Mouse (Mus musculus) hindbrain, embryonic 11.5 days (tissue): ENCODE measurements around the gene Ucma. TPM values are rescaled to one million over a fixed set of nuclear protein-coding genes. Genes with fewer than 3 reads are reported as not detected.

ENCODE experiments used
- ATAC-seq: fragments of 200-750 bp; cut with Nextera tagmentation; 2 replicates; pipeline ENCODE4 v1.8.0; 2017; ENCODE audit warnings: mild to moderate bottlenecking, moderate TSS enrichment, moderate library complexity; ENCODE audit not compliant: low FRiP score
- DNase-seq: peaks from one replicate; pipeline ENCODE4 v3.0.0-alpha.2; 2015; ENCODE audit warnings: low spot score
- H3K27ac ChIP-seq: fragments of 300-500 bp; sonication (generic); 2 replicates; pipeline ENCODE4 v1.5.1; 2014; ENCODE audit warnings: mild to moderate bottlenecking, low read depth, low read length
- H3K27me3 ChIP-seq: fragments of 300-500 bp; sonication (generic); 2 replicates; pipeline ENCODE4 v1.6.1; 2014; ENCODE audit warnings: mild to moderate bottlenecking, low read length, moderate library complexity, mixed read lengths; ENCODE audit not compliant: control insufficient read depth, insufficient read depth
- H3K36me3 ChIP-seq: fragments of 300-500 bp; sonication (generic); 2 replicates; pipeline ENCODE4 v1.6.1; 2014; ENCODE audit warnings: mild to moderate bottlenecking, low read length, moderate library complexity, mixed read lengths; ENCODE audit not compliant: control insufficient read depth, insufficient read depth
- H3K4me1 ChIP-seq: fragments of 300-500 bp; sonication (generic); replicated peaks from 2 replicates; pipeline ENCODE4 v1.6.1; 2014; ENCODE audit warnings: low read length, mixed read lengths; ENCODE audit not compliant: control insufficient read depth, insufficient read depth
- H3K4me2 ChIP-seq: fragments of 300-500 bp; sonication (generic); replicated peaks from 2 replicates; pipeline ENCODE4 v1.6.1; 2014; ENCODE audit warnings: mild to moderate bottlenecking, low read depth, low read length
- H3K4me3 ChIP-seq: fragments of 300-500 bp; sonication (generic); 2 replicates; pipeline ENCODE4 v1.5.1; 2014; ENCODE audit warnings: low read depth, low read length
- H3K9ac ChIP-seq: fragments of 300-500 bp; sonication (generic); 2 replicates; pipeline ENCODE4 v1.6.1; 2014; ENCODE audit warnings: low read depth, low read length
- H3K9me3 ChIP-seq: fragments of 300-500 bp; sonication (generic); 2 replicates; pipeline ENCODE4 v1.6.1; 2016; ENCODE audit warnings: low read length; ENCODE audit not compliant: control insufficient read depth
- WGBS: fragments of 180-500 bp; shearing (Covaris S2); extraction: QIAGEN DNeasy Blood & Tissue Kit; methylation state at CpG from one replicate; pipeline ENCODE4 v1.1.7; 2014; 5-methylcytosine and 5-hydroxymethylcytosine counted together
- polyA plus RNA-seq: library from polyadenylated mRNA; unstranded; fragments of >200 nt; fragmentation: Nextera tagmentation; extraction: Ambion mirVana; gene quantifications from 2 replicates; pipeline ENCODE4 v1.2.1, GENCODE M21; 2014

Ucma gene
- polyA plus RNA-seq, 1 experiment from 2014 or later: not detected

- WGBS: 95% methylated on average over 11 of the region's 11 CpGs
- DNase-seq: no peak
- H3K4me2 ChIP-seq: no peak overlapping the region
- H3K4me3 ChIP-seq: no peak overlapping the region
- ATAC-seq: no peak
- no peaks in the 10 kb centered on the region for H3K4me1 ChIP-seq
- no peaks in the 10 kb centered on the region for H3K27me3 ChIP-seq
- H3K27ac ChIP-seq: no peak overlapping the region
- no peaks in the 10 kb centered on the region for H3K9me3 ChIP-seq
- H3K9ac ChIP-seq: no peak overlapping the region
- H3K36me3 ChIP-seq: peaks cover 3% of the 10 kb centered on the region; the same call in 1 of the 2 replicates
Measured at GRCm38 (mm10) chr2:4993584-4993983, 17.7 kb downstream of the Ucma start.

GRCm38 (mm10) chr2:4994436-4994835 is 18.5 kb downstream of the Ucma start:
- Histone ChIP-seq H3K4me1 (no peaks in the 10 kb centered on the region), H3K36me3 (peaks cover 3% of the 10 kb centered on the region; the same call in 1 of the 2 replicates), H3K27me3 (no peaks in the 10 kb centered on the region), H3K27ac (no peak overlapping the region), H3K9me3 (no peaks in the 10 kb centered on the region), H3K9ac (no peak overlapping the region), H3K4me3 (no peak overlapping the region), H3K4me2 (no peak overlapping the region)
- ATAC-seq (no peak), DNase-seq (no peak)
- 82% methylated on average over 4 of the region's 4 CpGs for WGBS

GRCm38 (mm10) chr2:4995646-4996045 is 19.7 kb downstream of the Ucma start:
- 94% methylated on average over 11 of the region's 11 CpGs for WGBS

GRCm38 (mm10) chr2:4996421-4996824 is 20.5 kb downstream of the Ucma start:
- H3K27me3 ChIP-seq: no peaks in the 10 kb centered on the region
- no peaks in the 10 kb centered on the region for H3K4me1 ChIP-seq
- H3K36me3 ChIP-seq: peaks cover 9% of the 10 kb centered on the region
- no peaks in the 10 kb centered on the region for H3K9me3 ChIP-seq
- no peak overlapping the region for H3K4me3 ChIP-seq
- no peak for DNase-seq
- H3K4me2 ChIP-seq: no peak overlapping the region
- no peak for ATAC-seq
- 95% methylated on average over 6 of the region's 6 CpGs for WGBS
- no peak overlapping the region for H3K27ac ChIP-seq
- no peak overlapping the region for H3K9ac ChIP-seq

More at GRCm38 (mm10) chr2:4995646-4996045, 19.7 kb downstream of the Ucma start:
- H3K27ac ChIP-seq: no peak overlapping the region
- H3K4me3 ChIP-seq: no peak overlapping the region
- no peak overlapping the region for H3K9ac ChIP-seq
- H3K4me1 ChIP-seq: no peaks in the 10 kb centered on the region
- peaks cover 5% of the 10 kb centered on the region for H3K36me3 ChIP-seq
- no peaks in the 10 kb centered on the region for H3K27me3 ChIP-seq
- no peak for DNase-seq
- no peak for ATAC-seq
- H3K4me2 ChIP-seq: no peak overlapping the region
- H3K9me3 ChIP-seq: no peaks in the 10 kb centered on the region

- H3K27ac ChIP-seq: no peak overlapping the region
- no peak overlapping the region for H3K9ac ChIP-seq
- no peaks in the 10 kb centered on the region for H3K4me1 ChIP-seq
- H3K9me3 ChIP-seq: no peaks in the 10 kb centered on the region
- peaks cover 9% of the 10 kb centered on the region for H3K36me3 ChIP-seq
- no peaks in the 10 kb centered on the region for H3K27me3 ChIP-seq
- H3K4me3 ChIP-seq: no peak overlapping the region
- no peak for DNase-seq
- 82% methylated on average over 3 of the region's 3 CpGs for WGBS
- ATAC-seq: no peak
- no peak overlapping the region for H3K4me2 ChIP-seq
Measured at GRCm38 (mm10) chr2:4998905-4999304, 23.0 kb downstream of the Ucma start.

GRCm38 (mm10) chr2:5001266-5001665 is 25.3 kb downstream of the Ucma start:
- no peaks in the 10 kb centered on the region for H3K9me3 ChIP-seq
- no peak overlapping the region for H3K4me2 ChIP-seq
- peaks cover 8% of the 10 kb centered on the region for H3K36me3 ChIP-seq
- DNase-seq (no peak), ATAC-seq (no peak)
- no peak overlapping the region for H3K9ac ChIP-seq
- H3K4me1 ChIP-seq: no peaks in the 10 kb centered on the region
- H3K27ac ChIP-seq: no peak overlapping the region
- H3K27me3 ChIP-seq: no peaks in the 10 kb centered on the region
- WGBS: 93% methylated on average over 6 of the region's 6 CpGs
- H3K4me3 ChIP-seq: no peak overlapping the region

- Histone ChIP-seq H3K27ac (no peak overlapping the region), H3K4me3 (no peak overlapping the region), H3K36me3 (peaks cover 6% of the 10 kb centered on the region), H3K4me1 (no peaks in the 10 kb centered on the region), H3K4me2 (no peak overlapping the region), H3K9ac (no peak overlapping the region), H3K9me3 (no peaks in the 10 kb centered on the region), H3K27me3 (no peaks in the 10 kb centered on the region)
- ATAC-seq (no peak), DNase-seq (no peak)
- 93% methylated on average over 4 of the region's 4 CpGs for WGBS
Measured at GRCm38 (mm10) chr2:5007107-5007506, 31.2 kb downstream of the Ucma start.

- peak overlapping the region; percentile 46 for H3K4me2 ChIP-seq
- H3K9ac ChIP-seq: peak overlapping the region; percentile 51; the same call in 1 of the 2 replicates
Measured at GRCm38 (mm10) chr2:5011898-5012490, 36.1 kb downstream of the Ucma start.

More at GRCm38 (mm10) chr2:5011898-5012490, 36.1 kb downstream of the Ucma start:
- H3K36me3 ChIP-seq: peaks cover 4% of the 10 kb centered on the region; the same call in 1 of the 2 replicates
- H3K4me1 ChIP-seq: no peaks in the 10 kb centered on the region
- 17% methylated on average over 8 of the region's 8 CpGs for WGBS
- H3K27me3 ChIP-seq: no peaks in the 10 kb centered on the region
- no peak overlapping the region for H3K27ac ChIP-seq
- H3K4me3 ChIP-seq: peak overlapping the region; percentile 57
- ATAC-seq (no peak), DNase-seq (no peak)
- no peaks in the 10 kb centered on the region for H3K9me3 ChIP-seq
